Mouse (Mus musculus) MEL-GATA-1-ER (cell line): ENCODE measurements at regions not wholly inside any gene's neighbourhood (a gene's known extent, or its start where the extent isn't known, plus 50 kb on each side); places are given as distances from the start of the nearest gene placed in this dataset.
A peak's percentile ranks its signal among the peaks of the same experiment; 100 is the strongest.

Experiments used
- DNase-seq: peaks from one replicate; pipeline ENCODE4 v3.0.0-alpha.2; 2012; ENCODE audit warnings: low read depth; ENCODE audit errors: extremely low read depth

GRCm38 (mm10) chr3:63638572-63638971, 154.9 kb upstream of the Gm34302 start:
- no peak for DNase-seq

- DNase-seq = no peak
Observed at GRCm38 (mm10) chr3:63637913-63638312, 154.2 kb upstream of the Gm34302 start.

GRCm38 (mm10) chr3:63627724-63628123, 144.0 kb upstream of the Gm34302 start:
- no peak for DNase-seq

GRCm38 (mm10) chr3:63616127-63616526, 132.4 kb upstream of the Gm34302 start:
- no peak for DNase-seq

GRCm38 (mm10) chr3:63613652-63614051, 130.0 kb upstream of the Gm34302 start:
- no peak for DNase-seq

- no peak for DNase-seq
Observed at GRCm38 (mm10) chr3:63612767-63613363, 129.2 kb upstream of the Gm34302 start.

- DNase-seq = no peak
Observed at GRCm38 (mm10) chr3:63610113-63610919, 126.6 kb upstream of the Gm34302 start.

- DNase-seq = no peak
Observed at GRCm38 (mm10) chr3:63609454-63610112, 125.9 kb upstream of the Gm34302 start.

- no peak for DNase-seq
Observed at GRCm38 (mm10) chr3:63582717-63583696, 99.3 kb upstream of the Gm34302 start.

- DNase-seq = no peak
Observed at GRCm38 (mm10) chr3:63582180-63582579, 98.5 kb upstream of the Gm34302 start.

GRCm38 (mm10) chr3:63570607-63571353, 87.1 kb upstream of the Gm34302 start:
- DNase-seq = peak; percentile 11

- DNase-seq = no peak
Observed at GRCm38 (mm10) chr3:63570082-63570481, 86.4 kb upstream of the Gm34302 start.

GRCm38 (mm10) chr3:63569004-63569596, 85.4 kb upstream of the Gm34302 start:
- no peak for DNase-seq

GRCm38 (mm10) chr3:63567726-63568125, 84.0 kb upstream of the Gm34302 start:
- DNase-seq = no peak

GRCm38 (mm10) chr3:63563057-63563456, 79.4 kb upstream of the Gm34302 start:
- no peak for DNase-seq

GRCm38 (mm10) chr3:63562532-63562931, 78.9 kb upstream of the Gm34302 start:
- no peak for DNase-seq

GRCm38 (mm10) chr3:63560745-63561151, 77.1 kb upstream of the Gm34302 start:
- DNase-seq = no peak

GRCm38 (mm10) chr3:63556741-63557140, 73.1 kb upstream of the Gm34302 start:
- no peak for DNase-seq

GRCm38 (mm10) chr3:63554872-63555271, 71.2 kb upstream of the Gm34302 start:
- peak; percentile 20 for DNase-seq

GRCm38 (mm10) chr3:63553426-63553825, 69.7 kb upstream of the Gm34302 start:
- no peak for DNase-seq
